Mouse (Mus musculus) kidney, embryonic 14.5 days (tissue): ENCODE results near the gene Gm11146. TPM values are rescaled to one million over a fixed set of nuclear protein-coding genes. Genes with fewer than 3 reads are reported as not detected.

ENCODE experiments used
- ATAC-seq: fragments of 200-750 bp; cut with Nextera tagmentation; 2 replicates; pipeline ENCODE4 v1.8.0; 2017; ENCODE audit warnings: moderate number of reproducible peaks, mild to moderate bottlenecking, moderate TSS enrichment, moderate library complexity; ENCODE audit not compliant: low FRiP score, low TSS enrichment
- H3K27ac ChIP-seq: fragments of 300-500 bp; sonication (generic); 2 replicates; pipeline ENCODE4 v1.5.1; 2014; ENCODE audit warnings: low read depth, mild to moderate bottlenecking, low read length, moderate library complexity, mixed read lengths
- H3K27me3 ChIP-seq: fragments of 300-500 bp; sonication (generic); 2 replicates; pipeline ENCODE4 v1.6.1; 2014; ENCODE audit warnings: mild to moderate bottlenecking, low read length; ENCODE audit not compliant: control insufficient read depth, insufficient read depth
- H3K36me3 ChIP-seq: fragments of 300-500 bp; sonication (generic); 2 replicates; pipeline ENCODE4 v1.6.1; 2014; ENCODE audit warnings: low read length, mixed read lengths; ENCODE audit not compliant: control insufficient read depth, insufficient read depth
- H3K4me1 ChIP-seq: fragments of 300-500 bp; sonication (generic); 2 replicates; pipeline ENCODE4 v1.6.1; 2014; ENCODE audit warnings: low read length, mixed read lengths; ENCODE audit not compliant: control insufficient read depth, insufficient read depth
- H3K4me2 ChIP-seq: fragments of 300-500 bp; sonication (generic); replicated peaks from 2 replicates; pipeline ENCODE4 v1.6.1; 2014; ENCODE audit warnings: low read depth, mild to moderate bottlenecking, low read length
- H3K4me3 ChIP-seq: fragments of 300-500 bp; sonication (generic); 2 replicates; pipeline ENCODE4 v1.5.1; 2014; ENCODE audit warnings: mild to moderate bottlenecking, low read length
- H3K9ac ChIP-seq: fragments of 300-500 bp; sonication (generic); 2 replicates; pipeline ENCODE4 v1.6.1; 2014; ENCODE audit warnings: low read depth, mild to moderate bottlenecking, low read length, moderate library complexity
- H3K9me3 ChIP-seq: fragments of 300-500 bp; sonication (generic); 2 replicates; pipeline ENCODE4 v1.6.1; 2016; ENCODE audit warnings: low read length; ENCODE audit not compliant: control insufficient read depth
- WGBS: fragments of 180-500 bp; shearing (Covaris S2); extraction: QIAGEN DNeasy Blood & Tissue Kit; methylation state at CpG from one replicate; pipeline ENCODE4 v1.1.7; 2014; 5-methylcytosine and 5-hydroxymethylcytosine counted together
- microRNA counts: library from miRNA; unstranded; fragments of <30 nt; microRNA quantifications from one replicate; lab custom pipeline; 2017
- microRNA-seq: library from miRNA; unstranded; fragments of <30 nt; microRNA quantifications from one replicate; pipeline ENCODE4, GENCODE M21; 2016
- polyA plus RNA-seq: library from polyadenylated mRNA; unstranded; fragments of >200 nt; fragmentation: Nextera tagmentation; extraction: Ambion mirVana; gene quantifications from 2 replicates; pipeline ENCODE4 v1.2.1, GENCODE M21; 2014

Gene Gm11146
- polyA plus RNA-seq, 1 experiment from 2014 or later, result not detected

DNA sequence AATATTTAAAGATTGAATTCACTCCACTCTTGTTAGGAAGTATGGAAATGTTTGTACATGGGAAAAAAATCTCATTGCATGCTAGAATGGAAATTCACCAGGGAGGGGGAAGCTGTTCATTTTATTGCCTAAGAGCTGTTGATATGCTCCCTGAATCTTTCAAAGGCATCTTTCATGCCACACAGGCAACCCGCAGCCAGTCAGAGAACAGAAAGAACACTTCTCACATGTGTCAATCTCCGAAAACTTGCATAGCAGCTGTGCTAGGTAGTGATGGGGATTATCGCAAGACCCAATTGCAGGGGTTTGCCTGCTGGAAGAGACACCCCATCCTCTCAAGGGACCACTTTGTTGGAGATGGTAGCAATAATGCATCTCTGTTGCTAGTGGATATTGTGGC, 8.9 kb downstream of the Gm11146 start:
- Histone ChIP-seq H3K36me3 (no peaks in the 10 kb centered on the region), H3K27me3 (no peaks in the 10 kb centered on the region), H3K27ac (no peak overlapping the region), H3K4me1 (no peaks in the 10 kb centered on the region), H3K9ac (no peak overlapping the region), H3K9me3 (no peaks in the 10 kb centered on the region), H3K4me2 (no peak overlapping the region), H3K4me3 (no peak overlapping the region)
- WGBS, result 85% methylated on average over 3 of the region's 3 CpGs
- ATAC-seq, result no peak

DNA sequence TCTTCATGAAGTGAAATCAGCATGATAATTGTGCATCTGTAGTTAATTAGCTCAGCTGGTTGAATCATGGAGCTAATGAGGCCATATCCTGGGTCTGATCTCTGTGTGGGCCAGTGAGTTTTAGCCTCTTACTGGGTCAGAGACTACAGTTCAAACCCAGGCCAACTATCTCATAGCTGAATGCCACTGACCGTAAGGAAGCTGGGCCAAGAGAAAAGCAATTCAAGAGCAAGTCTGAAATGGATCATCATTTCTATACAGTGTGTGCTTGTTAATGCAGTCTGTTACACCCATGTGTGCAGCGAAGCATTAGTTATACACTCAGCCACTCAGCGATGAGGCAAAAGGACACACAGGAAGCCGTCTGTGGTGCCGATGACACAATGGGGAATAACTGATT, 28.9 kb downstream of the Gm11146 start:
- H3K9me3 ChIP-seq, result no peaks in the 10 kb centered on the region
- no peak overlapping the region for H3K4me3 ChIP-seq
- 90% methylated on average over 5 of the region's 5 CpGs for WGBS
- H3K27me3 ChIP-seq, result no peaks in the 10 kb centered on the region
- H3K36me3 ChIP-seq, result no peaks in the 10 kb centered on the region
- H3K9ac ChIP-seq, result no peak overlapping the region
- no peaks in the 10 kb centered on the region for H3K4me1 ChIP-seq
- ATAC-seq, result no peak
- H3K4me2 ChIP-seq, result no peak overlapping the region
- no peak overlapping the region for H3K27ac ChIP-seq

DNA sequence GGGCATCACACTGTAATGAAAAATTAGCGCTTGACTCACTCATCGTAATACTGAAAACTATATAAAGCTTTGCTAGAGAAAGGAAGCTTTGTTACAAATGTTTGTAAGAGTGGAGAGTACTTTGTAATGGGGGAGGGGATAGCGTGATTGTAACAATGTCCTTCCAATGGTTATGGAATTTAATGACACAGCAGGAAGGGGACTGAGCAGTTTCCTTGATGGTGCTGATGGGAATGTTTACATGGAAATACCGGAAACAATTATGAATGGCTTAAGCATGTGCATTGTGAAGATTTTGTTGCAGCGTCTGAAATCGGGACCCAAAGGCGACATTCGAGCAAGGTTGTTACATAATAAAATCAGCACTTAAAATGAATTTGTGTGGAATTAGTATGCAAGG, 32.4 kb downstream of the Gm11146 start:
- 92% methylated on average over 8 of the region's 8 CpGs for WGBS
- H3K4me3 ChIP-seq, result no peak overlapping the region
- H3K4me1 ChIP-seq, result no peaks in the 10 kb centered on the region
- no peak overlapping the region for H3K27ac ChIP-seq
- H3K9me3 ChIP-seq, result no peaks in the 10 kb centered on the region
- H3K4me2 ChIP-seq, result no peak overlapping the region
- no peaks in the 10 kb centered on the region for H3K27me3 ChIP-seq
- H3K9ac ChIP-seq, result no peak overlapping the region
- H3K36me3 ChIP-seq, result no peaks in the 10 kb centered on the region
- no peak for ATAC-seq

DNA sequence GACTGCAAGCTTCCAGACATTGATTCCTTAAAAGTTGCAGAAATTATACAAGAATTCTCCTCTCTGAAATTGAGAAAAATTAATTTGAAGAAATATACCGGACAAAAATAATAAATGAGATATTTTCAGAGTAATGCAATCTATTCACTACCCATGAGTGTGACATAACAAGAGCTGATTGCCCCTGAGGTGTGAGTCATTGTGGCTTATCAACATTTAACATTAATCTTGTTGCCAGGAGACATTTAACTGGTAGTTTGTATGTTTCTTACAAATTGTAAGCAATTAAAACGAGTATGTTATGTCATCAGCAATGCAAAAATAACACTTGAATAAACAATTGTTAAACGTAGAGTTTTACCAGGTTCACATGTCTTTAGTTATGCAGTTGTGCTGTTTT, 33.5 kb downstream of the Gm11146 start:
- H3K36me3 ChIP-seq, result no peaks in the 10 kb centered on the region
- ATAC-seq, result no peak
- no peaks in the 10 kb centered on the region for H3K4me1 ChIP-seq
- H3K4me2 ChIP-seq, result no peak overlapping the region
- H3K27ac ChIP-seq, result no peak overlapping the region
- no peak overlapping the region for H3K9ac ChIP-seq
- no peaks in the 10 kb centered on the region for H3K27me3 ChIP-seq
- 73% methylated on average over 3 of the region's 3 CpGs for WGBS
- no peaks in the 10 kb centered on the region for H3K9me3 ChIP-seq
- no peak overlapping the region for H3K4me3 ChIP-seq

DNA sequence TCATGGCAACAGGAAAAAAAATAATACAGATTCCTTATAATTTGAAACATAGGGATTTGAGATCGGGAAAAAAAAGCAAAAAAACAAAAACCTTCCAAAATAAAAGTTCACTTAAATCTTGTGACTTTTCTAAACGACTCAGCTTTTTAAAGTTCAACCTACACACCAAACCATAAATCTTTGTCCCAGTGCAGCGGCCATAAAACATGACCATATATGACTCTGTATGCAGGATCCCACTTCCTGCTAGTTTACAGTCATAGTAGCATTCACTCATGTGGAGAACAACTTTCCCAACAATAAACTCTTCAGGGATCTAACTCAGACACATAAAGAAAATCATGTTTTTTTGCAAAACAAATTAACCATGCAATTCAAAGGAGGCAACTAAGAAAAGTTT, 39.0 kb downstream of the Gm11146 start:
- Histone ChIP-seq H3K27me3 (no peaks in the 10 kb centered on the region), H3K36me3 (no peaks in the 10 kb centered on the region), H3K4me2 (no peak overlapping the region), H3K9me3 (no peaks in the 10 kb centered on the region), H3K4me1 (no peaks in the 10 kb centered on the region), H3K4me3 (no peak overlapping the region), H3K27ac (no peak overlapping the region), H3K9ac (no peak overlapping the region)
- WGBS, result 43% methylated on average over 3 of the region's 3 CpGs
- peak; percentile 79; the same call in 1 of the 2 replicates for ATAC-seq

DNA sequence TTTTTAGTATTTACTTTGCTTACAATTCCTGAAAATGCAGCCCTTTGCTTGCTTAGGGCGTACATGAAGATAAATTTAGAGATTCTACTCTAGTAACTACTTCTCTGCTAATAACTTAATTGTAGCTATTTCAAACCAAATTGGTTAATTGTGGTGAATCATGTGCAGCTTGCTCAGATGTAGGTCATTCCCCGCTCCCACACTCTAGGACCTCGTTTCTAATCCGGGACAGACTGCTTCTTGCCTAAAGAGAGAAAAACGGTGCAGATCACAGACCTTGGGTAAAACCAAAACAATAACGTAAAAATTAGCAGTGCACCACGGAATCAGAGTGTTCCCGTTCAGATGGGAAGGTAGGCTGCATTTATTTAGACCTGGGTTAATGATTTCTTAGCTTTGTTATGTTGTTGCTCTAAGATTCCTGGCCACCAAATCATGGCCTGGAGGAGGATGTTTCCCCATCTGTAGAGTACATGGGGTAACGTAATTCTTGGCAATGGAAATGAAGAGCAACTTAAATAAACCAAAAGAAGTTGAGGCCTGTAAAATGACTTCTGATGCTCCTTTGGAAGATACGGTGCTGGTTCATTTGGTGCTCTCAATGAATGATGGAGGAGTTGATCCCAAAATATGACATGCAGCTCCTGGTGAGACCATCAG, 45.3 kb downstream of the Gm11146 start:
- WGBS, result 86% methylated on average over 10 of the region's 10 CpGs
- no peak for ATAC-seq

DNA sequence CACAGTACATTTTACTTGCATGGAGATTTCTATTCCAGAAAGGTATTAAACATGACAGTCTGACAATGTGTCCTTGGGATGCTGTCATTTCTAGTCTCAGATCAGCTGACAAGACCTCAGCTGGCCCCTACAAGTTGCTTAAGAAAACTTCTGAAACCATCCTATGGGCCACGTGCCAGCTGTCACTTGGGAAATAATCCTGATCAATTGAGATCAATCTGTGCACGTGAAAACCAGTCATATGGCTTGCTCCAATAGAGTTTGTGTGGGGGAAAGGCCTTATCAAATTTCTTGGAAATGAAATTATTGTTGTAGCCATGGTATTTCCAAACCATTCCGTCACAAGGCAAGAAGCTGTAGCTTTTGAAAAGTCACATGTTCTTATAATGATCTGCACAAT, 50.8 kb downstream of the Gm11146 start:
- WGBS, result 83% methylated on average over 3 of the region's 3 CpGs

More for the DNA sequence above, 45.3 kb downstream of the Gm11146 start:
- Histone ChIP-seq H3K9me3 (no peaks in the 10 kb centered on the region), H3K27me3 (no peaks in the 10 kb centered on the region), H3K4me2 (no peak overlapping the region), H3K4me3 (no peak overlapping the region), H3K4me1 (no peaks in the 10 kb centered on the region), H3K9ac (no peak overlapping the region), H3K27ac (no peak overlapping the region), H3K36me3 (no peaks in the 10 kb centered on the region)

More for the DNA sequence above, 50.8 kb downstream of the Gm11146 start:
- H3K27me3 ChIP-seq, result no peaks in the 10 kb centered on the region
- no peaks in the 10 kb centered on the region for H3K9me3 ChIP-seq
- no peaks in the 10 kb centered on the region for H3K36me3 ChIP-seq
- H3K4me2 ChIP-seq, result no peak overlapping the region
- no peaks in the 10 kb centered on the region for H3K4me1 ChIP-seq
- no peak overlapping the region for H3K27ac ChIP-seq
- H3K9ac ChIP-seq, result no peak overlapping the region
- H3K4me3 ChIP-seq, result no peak overlapping the region
- ATAC-seq, result no peak

MicroRNAs within 50 kb of the gene (microRNA counts, 519-probe panel; counts per million panel counts)
- microRNA mmu-miR-125b-5p (lab: Ali Mortazavi, UCI) (9,753 counts per million, percentile 97 among the panel's probes with 10 or more counts), microRNA mmu-miR-99a (lab: Ali Mortazavi, UCI) (7,935 counts per million, percentile 83 among the panel's probes with 10 or more counts)

Small RNA genes within 50 kb of the gene (microRNA-seq; reads per million reads assigned to microRNA genes)
- gene Mir125b-2, result 357 reads per million, percentile 70 among the genes with 10 or more reads in this experiment
- 39,277 reads per million, percentile 99 among the genes with 10 or more reads in this experiment for gene Mir99a
- gene Mirlet7c-1, result 115 reads per million, percentile 56 among the genes with 10 or more reads in this experiment
